Mouse (Mus musculus): ENCODE measurements at regions not wholly inside any gene's neighbourhood (a gene's known extent, or its start where the extent isn't known, plus 50 kb on each side); places are given as distances from the start of the nearest gene placed in this dataset.
A peak's percentile ranks its signal among the peaks of the same experiment; 100 is the strongest.

DNA sequence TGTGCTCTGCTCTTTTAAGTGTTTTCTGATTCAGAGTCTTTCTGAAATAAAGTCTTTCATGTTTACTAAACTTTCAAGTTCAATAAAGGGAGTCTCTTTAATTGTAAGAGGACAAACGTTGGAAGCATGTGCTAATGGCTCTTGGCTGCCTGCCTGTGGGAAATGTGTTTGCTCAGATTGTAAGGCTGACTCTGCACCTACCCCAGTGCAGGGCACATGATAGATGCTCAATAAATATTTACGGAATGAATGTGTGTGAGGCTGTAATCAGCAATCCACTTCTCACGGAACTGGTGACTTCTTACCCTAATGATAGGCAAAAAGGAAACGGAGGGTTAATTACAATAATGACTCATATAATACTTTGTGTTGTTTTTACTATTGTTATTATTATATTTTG, 389.0 kb upstream of the Klf4 start:
- no peak for DNase-seq

DNA sequence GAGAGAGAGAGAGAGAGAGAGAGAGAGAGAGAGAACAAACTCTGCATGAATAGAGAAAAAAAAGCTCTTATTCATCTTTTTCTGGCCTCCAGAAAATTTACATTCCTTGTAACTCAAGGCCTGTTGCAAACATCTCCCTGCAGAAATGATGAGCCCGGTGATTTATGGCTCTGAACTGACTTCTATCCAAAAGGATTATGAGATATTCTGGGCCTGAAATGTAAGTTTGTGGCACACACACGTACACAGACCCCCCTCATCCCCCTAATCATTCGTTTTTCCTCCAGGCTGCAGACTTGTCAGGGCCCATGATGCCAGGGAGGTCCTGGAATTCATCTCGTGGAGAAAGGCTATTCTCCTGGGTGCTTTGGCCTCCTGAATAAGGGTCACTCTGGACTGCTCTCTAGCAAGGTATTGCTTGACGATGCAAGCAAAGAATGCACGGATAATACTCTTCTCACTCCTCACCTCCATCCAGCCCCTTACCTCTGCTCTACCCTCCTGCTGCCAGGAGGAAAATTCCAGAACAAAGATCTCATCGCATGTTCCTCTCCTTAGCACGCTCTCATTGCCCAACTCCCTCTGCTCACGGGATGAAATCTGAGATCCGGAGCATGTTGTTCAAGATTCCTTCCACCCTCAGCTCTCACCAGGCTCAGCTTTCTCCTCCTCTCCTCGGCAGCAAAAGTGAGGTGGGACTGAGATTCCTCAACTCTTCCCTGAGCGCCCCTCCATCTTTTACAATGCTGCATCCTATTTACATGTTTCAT, 362.0 kb upstream of the Klf4 start:
- no peak for DNase-seq

DNA sequence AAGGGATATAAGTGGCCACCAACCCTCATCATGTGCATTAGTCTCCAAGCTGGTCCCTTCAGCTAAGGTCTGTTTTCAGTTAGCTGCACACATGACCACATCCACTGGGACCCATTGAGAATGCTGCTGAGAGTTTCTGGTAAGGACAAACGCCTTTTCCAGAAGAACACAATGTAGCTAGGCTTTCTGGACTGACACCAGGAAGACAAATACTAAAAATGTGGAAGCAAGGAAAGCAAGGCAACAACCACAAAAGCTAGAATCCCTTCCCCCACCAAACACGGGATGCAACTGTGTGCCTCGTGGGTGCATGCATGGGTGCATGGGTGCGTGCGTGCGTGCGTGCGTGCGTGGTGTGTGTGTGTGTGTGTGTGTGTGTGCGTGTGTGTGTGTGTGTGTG, 359.4 kb upstream of the Klf4 start:
- DNase-seq = no peak

DNA sequence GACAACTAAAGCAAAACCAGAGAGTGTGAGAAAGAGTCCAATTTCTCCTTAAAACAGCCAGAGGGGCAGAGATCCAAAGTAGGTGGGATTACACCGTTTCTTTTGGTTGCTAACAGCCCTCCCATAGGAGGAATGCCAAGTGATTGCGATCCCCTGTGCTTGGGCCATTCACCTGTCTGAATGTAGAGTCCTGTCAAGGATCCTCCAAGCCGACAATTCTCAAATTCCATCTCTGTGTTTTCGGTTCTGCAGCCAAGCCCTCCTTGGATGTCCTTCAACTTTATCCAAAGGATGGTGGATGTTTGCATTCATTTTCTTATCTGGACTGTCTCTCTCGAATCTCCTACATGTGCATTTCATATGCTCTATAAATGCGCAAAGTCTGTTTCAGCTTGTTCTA, 355.3 kb upstream of the Klf4 start:
- DNase-seq = no peak

DNA sequence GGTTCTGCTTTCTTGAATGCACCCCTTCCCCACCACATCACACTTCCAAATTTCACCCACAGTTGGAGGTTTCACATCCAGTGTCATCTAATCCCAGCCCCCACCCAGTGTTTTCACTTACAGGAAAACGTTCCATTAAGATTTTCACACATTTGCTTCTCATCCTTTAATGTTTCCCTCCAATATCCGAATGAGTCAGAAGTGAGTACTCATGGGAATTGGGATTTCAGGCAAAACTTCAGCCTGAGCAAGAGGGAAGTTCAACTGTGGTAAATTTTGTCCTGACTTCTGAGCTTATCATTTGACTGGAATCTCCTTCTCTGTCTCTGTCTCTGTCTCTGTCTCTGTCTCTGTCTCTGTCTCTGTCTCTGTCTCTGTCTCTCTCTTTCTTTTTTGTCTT, 350.3 kb upstream of the Klf4 start:
- DNase-seq = no peak

DNA sequence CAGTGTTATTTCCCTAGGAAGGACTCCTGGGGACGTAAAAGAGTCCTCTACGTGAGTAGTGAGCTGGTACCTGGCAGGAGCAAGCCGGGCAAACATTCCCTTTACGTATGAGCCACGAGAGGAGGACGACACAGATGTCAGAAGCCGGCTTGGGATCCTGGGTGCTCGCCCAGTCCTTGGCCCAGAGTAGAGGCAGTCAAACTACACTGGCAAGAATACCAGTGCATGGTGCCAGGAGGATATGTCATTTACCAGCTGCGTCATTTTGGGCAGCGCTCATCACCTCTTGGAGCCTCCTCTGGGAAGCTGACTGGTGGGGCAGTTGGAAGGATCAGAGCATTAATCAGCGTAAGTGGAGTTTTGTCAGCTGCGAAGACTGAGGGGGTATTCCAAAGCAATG, 343.0 kb upstream of the Klf4 start:
- DNase-seq = peak; percentile 6 to 11

DNA sequence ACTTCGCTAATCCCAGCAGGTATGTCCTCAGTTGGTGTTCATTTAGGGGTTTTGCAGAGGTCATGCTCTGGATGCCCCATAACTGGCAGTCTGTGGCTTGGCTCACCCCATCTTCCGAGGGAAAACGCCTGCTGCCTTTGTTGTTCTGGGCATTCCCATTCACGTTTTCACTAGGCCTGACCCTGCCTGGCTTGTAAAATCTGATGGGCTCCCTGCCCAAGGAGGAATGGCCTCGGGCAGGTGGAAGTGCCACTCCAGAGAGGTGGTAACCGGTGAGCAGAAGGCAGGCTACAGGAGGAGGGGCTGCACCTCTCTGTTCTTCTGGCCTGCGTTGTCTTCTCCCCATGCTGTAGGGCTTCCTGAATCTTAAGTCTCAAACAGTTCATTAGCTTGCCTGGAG, 342.6 kb upstream of the Klf4 start:
- peak in 1 of 2 experiments; percentile 9 for DNase-seq

DNA sequence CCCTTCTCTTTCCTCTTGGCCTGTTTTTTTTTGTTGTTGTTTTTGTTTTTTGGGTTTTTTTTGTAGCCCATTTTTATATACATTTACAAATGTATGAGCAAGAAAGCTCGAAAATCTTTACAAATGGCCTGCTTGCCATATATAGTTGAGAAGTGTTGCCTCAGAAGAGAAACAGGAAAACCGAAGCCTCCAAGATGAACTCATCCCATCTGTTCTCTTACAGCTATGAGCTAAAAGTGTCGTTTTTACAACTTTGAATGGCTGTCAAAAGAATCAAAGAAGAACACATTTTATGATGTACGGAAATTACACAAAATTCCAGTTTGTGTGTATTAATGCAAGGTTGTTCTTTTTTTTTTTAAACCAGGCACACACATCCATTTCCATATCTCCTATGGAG, 342.0 kb upstream of the Klf4 start:
- no peak for DNase-seq

DNA sequence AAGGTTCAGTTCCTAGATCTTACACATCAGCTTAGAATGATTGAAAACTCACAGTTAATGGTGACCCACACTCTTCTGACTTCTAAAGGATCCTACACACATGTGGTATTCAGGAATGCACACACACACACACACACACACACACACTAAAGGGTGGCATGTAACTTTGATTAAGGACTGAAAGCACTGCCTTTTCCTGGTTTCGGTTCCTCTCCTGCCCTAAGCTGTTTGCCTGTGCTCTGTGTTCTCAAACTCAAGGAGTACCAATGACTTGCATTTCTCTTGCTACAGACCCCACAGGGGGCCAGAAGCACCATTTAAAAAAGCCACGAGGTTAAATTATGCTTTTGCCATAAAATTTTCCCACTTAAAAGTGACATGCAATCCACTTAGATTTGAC, 327.8 kb upstream of the Klf4 start:
- no peak for DNase-seq

DNA sequence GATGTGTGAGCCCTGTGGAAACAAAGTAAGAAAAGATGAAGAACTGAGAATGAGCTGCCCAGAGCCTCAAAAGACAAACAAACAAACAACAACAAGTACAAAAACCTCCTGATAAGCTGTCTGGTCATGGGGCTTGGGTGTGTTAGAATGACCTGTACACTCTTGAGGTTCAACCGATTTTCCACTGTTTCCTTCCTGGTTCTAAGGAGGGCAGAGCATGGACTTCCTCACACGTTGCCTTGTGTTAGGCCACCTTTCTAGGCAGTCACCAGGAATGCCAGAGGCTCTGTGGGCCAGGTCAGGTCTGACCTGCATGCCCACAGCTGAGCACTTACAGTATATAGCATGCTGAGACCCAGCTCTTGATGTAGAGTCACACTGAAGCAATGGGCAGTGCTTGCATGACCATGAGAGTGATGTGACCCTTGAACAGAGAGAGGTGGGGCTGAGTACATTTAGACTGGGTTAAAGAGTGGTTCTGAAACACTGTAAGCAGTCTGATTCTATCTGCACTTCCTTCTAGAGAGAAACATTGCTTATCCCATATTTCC, 327.0 kb upstream of the Klf4 start:
- DNase-seq = no peak

DNA sequence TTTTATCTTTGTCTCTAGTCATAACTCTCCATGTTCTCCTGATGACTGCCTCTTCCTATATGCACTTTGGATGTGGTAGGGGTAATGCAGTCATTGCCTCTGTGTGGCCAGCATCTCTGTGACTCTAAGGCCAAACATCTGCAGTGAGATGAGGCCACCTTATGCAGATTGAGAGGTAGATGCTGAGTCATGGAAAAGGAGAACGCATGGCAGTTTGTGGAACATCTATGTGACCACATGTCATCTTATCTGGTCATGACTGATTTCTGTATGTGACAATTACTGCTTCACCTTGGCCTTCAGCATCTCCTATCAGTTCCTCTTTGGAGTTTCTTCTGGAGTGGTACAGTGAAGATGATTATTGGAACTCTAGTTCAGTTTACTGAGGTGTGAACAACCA, 319.2 kb upstream of the Klf4 start:
- no peak for DNase-seq

DNA sequence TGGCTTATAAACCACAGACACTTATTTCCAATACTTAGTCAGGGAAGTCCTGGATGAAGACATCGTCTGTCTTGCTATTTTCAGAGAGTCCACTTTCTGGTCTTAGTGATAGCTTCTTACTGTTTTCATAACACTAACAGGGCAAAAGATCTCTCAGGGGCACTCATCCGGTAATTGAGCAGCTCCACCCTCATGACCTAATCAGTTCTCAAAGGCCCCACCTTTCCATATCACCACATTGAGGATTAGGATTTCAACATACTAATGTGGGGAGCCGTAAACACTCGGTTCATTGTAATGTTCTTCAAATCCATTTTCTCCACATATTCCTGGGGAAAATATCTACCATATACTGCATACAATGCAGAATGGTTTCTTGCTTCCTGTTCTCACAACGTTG, 318.8 kb upstream of the Klf4 start:
- peak in 1 of 2 experiments; percentile 17 for DNase-seq

DNA sequence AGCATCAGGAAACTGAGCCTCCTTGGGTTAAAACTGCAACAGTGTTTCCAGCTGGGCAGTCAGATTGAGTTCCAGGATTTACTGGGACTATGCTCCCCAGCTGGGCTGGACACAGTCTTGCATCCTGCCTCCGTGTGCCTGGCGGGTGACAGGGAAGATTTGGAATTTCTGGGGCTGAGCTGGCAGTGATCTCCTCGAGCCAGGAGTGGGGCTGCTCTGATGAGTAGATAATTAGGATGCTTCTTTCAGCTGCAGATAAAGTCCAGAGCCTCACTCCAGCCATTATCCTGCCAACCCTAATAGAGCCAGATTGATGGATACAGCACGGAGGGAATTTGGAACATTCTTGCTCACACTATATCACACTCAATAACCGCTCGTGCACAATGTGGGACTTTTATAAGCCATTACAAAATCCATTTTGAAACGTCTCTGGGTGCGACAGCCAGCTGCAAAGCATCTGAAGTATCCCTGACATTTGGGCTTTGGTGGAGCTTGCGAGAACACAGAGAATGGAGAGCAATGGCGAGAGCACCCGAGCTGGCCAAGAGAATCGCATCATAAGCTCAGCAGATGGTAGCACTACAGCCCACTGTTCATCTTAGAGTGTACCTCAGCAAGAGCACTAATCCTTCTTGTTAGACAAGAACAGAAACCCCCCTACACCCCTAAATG, 311.6 kb upstream of the Klf4 start:
- peak in 1 of 2 experiments; percentile 39 for DNase-seq

DNA sequence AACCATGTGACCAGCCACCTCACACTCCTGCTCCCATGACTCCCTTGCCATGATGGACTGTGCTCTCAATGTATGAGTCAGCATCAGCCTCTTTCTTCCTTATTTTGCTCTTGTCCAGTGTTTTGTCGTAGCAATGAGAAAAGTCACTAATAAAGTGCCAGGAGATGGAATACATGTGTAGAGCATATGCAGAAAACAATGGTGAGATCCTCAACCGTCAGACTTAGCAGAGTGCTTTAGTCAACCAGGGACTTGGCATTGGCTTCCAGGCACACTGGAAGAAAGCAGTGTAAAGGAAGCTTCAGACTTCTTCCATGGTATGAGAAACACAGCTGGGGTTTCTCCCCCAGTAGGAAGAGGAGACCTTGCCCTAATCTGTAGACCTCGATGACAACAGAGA, 306.3 kb upstream of the Klf4 start:
- no peak for DNase-seq

DNA sequence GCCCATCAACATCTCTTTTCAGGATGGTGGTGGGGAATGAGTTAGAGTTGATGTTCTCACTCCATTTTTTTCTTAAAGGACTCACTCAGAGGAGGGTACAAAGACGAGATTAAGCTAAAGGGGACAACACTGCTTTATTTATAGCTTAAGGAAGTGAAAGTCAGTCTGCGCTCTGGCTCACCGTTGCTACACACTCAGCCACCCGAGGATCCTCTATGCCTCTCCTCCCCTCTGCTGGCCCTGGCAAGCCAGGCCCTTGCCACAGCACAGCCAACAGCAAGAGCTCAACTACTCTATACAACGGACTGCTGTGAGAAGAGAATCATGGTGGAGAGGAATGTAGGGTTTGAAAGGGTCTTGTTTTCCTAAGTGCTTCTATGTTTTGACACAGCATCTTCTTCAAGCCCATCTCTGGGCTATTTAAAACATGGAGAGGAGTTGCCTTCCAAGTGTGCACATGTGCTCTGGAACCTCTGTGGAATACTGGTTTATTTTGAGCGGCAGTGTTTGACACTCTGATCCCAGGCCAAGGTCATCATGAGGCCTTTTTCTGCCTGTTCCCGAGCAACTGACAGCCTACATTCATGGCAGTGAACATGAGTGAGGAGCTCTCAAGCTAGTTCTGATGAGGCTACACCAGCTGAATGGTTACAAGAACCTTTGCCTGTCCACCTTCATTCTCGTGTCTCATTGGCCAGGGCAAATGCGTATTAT, 291.9 kb upstream of the Klf4 start:
- DNase-seq = peak; percentile 30 to 59

DNA sequence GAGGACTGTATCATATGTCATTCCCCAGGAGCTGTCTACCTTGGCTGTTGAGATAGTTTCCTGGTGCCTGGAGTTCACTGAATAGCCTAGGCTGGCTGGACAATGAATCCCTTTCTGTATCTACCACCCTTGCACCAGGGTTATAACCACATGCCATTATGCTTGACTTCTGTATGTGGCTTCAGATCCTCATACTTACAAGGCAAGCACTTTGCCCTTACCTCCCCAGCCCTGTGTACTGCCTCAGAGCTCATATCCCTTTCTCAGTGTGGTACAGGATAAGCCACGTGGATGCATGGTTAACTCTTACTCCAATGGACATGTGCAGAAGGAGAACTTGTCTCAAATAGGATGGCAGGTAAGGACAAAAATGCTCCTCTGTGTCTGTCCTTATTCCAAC, 291.3 kb upstream of the Klf4 start:
- DNase-seq = no peak

DNA sequence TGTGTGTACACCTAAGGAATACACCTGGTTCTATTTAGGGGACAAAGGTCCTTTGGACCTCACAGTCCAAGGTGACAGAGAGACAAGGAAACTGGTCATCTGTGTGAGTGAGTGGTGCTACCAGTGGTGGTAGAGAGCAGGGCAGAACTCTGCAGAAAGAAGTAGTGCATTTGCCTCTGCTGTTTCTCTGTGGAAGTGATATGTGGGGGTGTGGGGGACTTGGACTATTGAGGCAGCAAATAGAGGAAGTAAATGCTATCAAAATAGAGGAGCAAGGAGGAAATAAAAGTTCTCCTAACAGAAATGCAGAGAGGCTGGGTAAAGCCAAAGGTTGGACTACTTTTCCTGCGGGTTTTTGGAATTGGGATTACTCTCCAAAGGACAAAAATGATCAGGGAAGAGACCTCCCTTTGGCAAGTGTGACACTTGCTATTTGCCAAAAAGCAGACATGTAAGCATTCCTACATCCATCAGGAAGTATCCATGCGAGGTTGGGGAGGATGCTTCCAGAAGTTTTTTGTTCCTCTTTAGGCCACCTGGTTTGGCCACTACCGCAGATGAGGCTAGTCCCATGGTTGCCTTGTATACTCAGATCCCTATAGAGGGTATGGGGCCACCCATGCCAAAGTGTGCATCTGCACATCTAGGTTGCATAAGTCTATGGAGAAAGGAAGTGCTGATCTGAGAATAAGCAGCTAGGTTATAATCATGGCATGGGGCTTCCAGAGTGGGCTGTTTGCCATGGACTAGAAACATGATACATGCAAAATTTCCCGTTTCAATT, 285.0 kb upstream of the Klf4 start:
- no peak for DNase-seq

DNA sequence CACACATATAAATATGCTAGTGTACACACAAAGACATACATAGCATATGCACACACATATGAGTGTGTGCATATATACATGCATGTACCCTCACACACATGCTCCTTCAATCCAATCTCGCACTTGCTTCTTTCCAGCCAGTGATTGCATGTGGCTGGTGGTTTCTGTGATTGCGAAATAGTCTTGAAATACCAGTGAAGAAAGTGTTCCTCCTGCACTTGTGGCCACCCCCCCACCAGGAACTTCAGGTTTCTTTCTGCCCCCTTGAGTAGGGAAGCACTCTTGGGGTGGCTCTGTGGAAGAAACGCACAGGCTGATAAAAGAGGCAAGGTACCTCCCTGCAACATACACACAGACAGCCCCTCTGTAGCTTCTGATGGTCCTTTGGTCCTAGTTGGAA, 283.6 kb upstream of the Klf4 start:
- peak; percentile 59 to 63 for DNase-seq

DNA sequence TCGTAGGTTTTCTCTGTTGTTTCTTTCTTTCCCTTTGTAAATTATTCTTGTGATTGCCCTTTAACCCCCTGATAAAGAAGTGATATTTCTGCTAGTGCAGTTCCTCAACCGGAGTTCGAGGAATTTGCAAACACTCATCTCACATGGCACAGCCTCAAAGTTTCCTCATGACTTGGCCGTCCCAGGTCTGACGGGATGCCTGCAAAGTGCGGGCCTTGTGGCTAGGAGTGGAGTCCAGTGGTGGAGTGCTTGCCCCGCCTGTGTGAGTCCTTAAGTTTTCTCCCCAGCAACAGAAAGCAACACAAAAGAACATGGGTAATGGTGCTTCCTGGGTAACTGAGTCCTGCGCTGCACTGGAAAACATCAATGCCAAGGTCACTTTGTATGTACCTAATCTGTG, 280.6 kb upstream of the Klf4 start:
- peak; percentile 55 to 59 for DNase-seq

DNA sequence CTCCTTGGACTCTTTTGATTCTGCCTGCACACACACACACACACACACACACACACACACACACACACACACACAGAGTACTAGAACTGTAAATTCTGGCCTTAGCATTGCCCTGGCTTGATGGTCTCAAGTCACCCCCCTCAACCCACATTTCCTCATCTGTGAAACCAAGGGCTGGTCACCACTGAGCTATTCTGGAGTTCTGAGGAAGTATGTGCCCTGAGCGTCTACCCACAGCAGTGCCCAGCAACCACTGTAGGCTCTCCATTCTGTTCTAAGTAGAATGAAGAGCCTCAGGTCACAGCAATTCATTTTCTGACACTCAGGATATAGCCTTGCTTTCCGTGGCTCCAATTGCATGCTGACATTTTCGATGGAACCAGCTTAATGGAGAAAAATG, 279.4 kb upstream of the Klf4 start:
- no peak for DNase-seq

DNA sequence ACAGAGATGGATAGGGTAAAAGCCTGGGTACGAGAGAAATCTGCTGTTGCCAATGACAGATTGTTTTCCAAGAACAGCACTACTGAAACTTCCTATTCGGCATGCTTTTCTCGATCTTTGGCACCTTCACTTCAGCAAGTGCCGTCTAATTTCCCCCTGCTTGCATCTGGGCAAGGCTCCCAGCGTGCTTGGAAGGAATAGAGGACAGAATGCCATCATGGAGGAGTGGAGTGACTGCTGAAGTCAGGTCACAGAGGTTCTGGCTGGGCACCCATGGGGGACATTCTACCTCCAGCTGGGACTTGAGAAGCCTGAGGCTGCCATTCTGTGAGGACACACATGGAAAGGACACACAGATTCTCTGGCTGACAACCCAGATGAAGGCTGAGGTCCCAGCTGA, 276.2 kb upstream of the Klf4 start:
- no peak for DNase-seq

DNA sequence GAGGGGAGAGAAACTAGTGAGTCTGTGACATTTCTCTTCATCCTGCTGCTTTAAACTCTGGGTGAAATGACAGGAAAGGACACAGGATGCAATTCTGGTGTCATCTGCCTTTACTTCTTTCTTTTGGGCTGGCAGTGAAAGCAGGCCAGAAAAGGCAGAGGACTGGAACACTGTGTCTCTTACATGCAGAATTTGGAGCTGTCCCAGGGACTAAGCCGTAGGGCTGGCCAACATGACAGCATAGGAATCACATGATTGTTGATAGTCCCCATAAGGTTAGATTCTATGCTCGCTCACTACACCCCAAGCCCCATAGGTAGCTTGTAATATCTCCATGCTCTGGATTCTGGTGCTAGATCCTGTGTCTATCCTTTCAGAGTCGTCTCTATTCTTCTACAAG, 274.5 kb upstream of the Klf4 start:
- DNase-seq = no peak
